Mouse (Mus musculus): Measurements from ENCODE around the gene Dynlrb2. TPM values are rescaled to one million over a fixed set of nuclear protein-coding genes. Genes with fewer than 3 reads are reported as not detected.

The Dynlrb2 gene
- polyA plus RNA-seq, 1 experiment from 2014 or later = 0.68 TPM

DNA sequence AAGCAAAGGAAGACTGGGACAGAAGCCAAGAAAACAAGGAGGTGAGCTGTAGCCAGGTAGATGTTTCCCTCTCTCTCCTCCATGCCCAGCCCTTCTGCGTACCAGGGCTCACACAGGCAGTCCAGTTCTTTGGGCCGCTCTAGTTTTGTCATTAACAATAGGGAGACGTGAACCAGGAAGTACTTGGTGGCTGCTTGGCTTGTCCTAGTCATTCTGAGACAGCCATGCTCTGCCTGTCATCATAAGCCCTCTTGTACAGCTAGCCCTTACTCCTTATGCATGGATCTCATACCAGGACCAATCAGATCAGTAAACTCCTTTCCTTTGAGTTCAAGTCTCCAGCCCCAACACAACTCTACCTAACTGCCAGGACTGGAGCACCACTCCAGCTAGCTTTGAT lies 48.0 kb downstream of the Dynlrb2 start:
- Histone ChIP-seq H3K9ac (ENCODE audit: low read length) (no peak overlapping the region), H3K27me3 (ENCODE audit: control insufficient read depth, insufficient read depth, low read length) (no peaks in the 10 kb centered on the region), H3K4me1 (ENCODE audit: control insufficient read depth, insufficient read depth, low read length) (no peaks in the 10 kb centered on the region), H3K9me3 (ENCODE audit: control insufficient read depth, low read length) (no peaks in the 10 kb centered on the region; the same call in 1 of the 2 replicates), H3K27ac (ENCODE audit: low read depth, low read length) (no peak overlapping the region), H3K36me3 (ENCODE audit: control insufficient read depth, insufficient read depth, low read length) (no peaks in the 10 kb centered on the region), H3K4me2 (no peak overlapping the region), H3K4me3 (ENCODE audit: low read depth, low read length) (no peak overlapping the region)
- ATAC-seq (ENCODE audit: low FRiP score) (no peak), DNase-seq (ENCODE audit: low spot score, missing footprints) (no peak)
- WGBS = 81% methylated on average over 3 of the region's 3 CpGs

Other genes with a start within 250 kb of the Dynlrb2 start
- 4.3 and 4.6 TPM in 2 replicates for gene Cdyl2, start 228.0 kb downstream of the Dynlrb2 start, polyA plus RNA-seq (2014; fragmentation: Nextera tagmentation; extraction: Ambion mirVana)